Mouse (Mus musculus): ENCODE measurements at regions not wholly inside any gene's neighbourhood (a gene's known extent, or its start where the extent isn't known, plus 50 kb on each side); places are given as distances from the start of the nearest gene placed in this dataset.
A peak's percentile ranks its signal among the peaks of the same experiment; 100 is the strongest.

DNA sequence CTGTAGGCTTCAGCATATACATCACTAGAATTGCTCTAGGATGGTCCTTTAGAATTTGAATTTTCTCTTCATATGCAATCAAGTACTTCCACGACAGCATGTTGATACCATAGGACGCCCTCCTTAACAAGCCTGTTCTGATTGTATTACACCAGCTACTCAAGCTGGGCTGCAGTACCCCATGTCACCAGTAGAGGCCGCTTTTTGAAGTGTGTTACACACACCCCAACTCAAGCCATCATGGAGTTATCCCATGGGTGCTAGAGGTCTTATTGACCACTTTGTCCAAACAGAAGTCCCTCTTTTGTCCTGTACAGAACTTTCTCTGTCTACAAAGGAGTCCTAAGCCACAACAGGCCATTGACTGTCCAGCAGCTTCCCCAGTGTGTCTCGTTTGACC lies 342.6 kb upstream of the Zmiz1 start:
- Histone ChIP-seq H3K27me3 (ENCODE audit: control insufficient read depth in 1 of 2, insufficient read depth in 2 of 2, low read length in 2 of 2) (no peaks in the 10 kb centered on the region), H3K9ac (ENCODE audit: control insufficient read depth, low read depth, low read length, poor library complexity, severe bottlenecking) (no peak overlapping the region), H3K4me3 (ENCODE audit: control insufficient read depth in 1 of 2, insufficient read depth in 1 of 2, low read depth in 2 of 2, low read length in 2 of 2) (no peak overlapping the region), H3K4me1 (ENCODE audit: control insufficient read depth in 1 of 2, insufficient read depth in 2 of 2, low read length in 2 of 2) (no peaks in the 10 kb centered on the region), H3K36me3 (ENCODE audit: control insufficient read depth in 1 of 2, insufficient read depth in 2 of 2, low read length in 2 of 2) (no peaks in the 10 kb centered on the region), H3K79me2 (ENCODE audit: control insufficient read depth, insufficient read depth, low read length, poor library complexity) (no peaks in the 10 kb centered on the region), H3K27ac (ENCODE audit: control insufficient read depth, low read depth, low read length) (no peak overlapping the region), H3K9me3 (replicated peaks; ENCODE audit: insufficient read depth, low read length) (no peaks in the 10 kb centered on the region)
- peak; percentile 78 to 96 (median 82) for TF ChIP-seq CTCF (IDR thresholded peaks at IDR 0.05 in 2 of 3, conservative IDR thresholded peaks at IDR 0.05 in 1 of 3; ENCODE audit: control insufficient read depth in 1 of 3, insufficient read depth in 1 of 3, low read depth in 2 of 3, low read length in 3 of 3, poor library complexity in 1 of 3, severe bottlenecking in 1 of 3)
- peak; percentile 88 for TF ChIP-seq SMC3 (IDR thresholded peaks at IDR 0.05; ENCODE audit: low read depth, low read length)
- peak; percentile 73 for TF ChIP-seq RAD21 (IDR thresholded peaks at IDR 0.05; ENCODE audit: low read depth, low read length)
- peak; percentile 57 for TF ChIP-seq ZC3H11A (IDR thresholded peaks at IDR 0.05; ENCODE audit: low read depth, low read length)
- TF ChIP-seq ELF1 (IDR thresholded peaks at IDR 0.05; ENCODE audit: low read depth, low read length), result no peak
- no peak for TF ChIP-seq BHLHE40 (IDR thresholded peaks at IDR 0.05; ENCODE audit: borderline replicate concordance, low read depth, low read length)
- peak; percentile 57 for DNase-seq (ENCODE audit: low read depth, low spot score)

DNA sequence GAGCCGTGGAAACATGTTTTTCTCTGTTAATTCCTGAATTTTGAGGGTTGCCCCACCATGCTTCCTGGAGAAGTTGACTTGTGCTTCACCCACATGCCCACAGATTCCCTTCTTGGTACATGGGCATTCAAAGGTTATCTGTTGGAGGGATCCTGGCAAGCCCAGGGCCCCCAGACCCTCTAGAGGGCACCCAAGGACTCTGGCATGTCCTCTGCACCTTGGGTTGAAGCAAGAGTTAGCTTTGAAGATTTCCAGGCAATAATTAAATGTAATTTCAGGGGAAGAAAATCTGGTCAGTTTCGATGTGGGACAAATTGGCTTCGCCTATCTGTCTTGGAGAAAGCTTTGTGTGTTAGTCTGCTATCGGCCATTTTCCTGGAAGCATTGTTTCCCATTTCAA lies 339.0 kb upstream of the Zmiz1 start:
- TF ChIP-seq KAT2A (conservative IDR thresholded peaks at IDR 0.05; ENCODE audit: low read depth, low read length), result no peak
- no peak for TF ChIP-seq POLR2A (IDR thresholded peaks at IDR 0.05; ENCODE audit: control insufficient read depth in 1 of 2, insufficient read depth in 1 of 2, low read depth in 1 of 2, low read length in 2 of 2, poor library complexity in 1 of 2)
- no peak for TF ChIP-seq HCFC1 (IDR thresholded peaks at IDR 0.05; ENCODE audit: low read depth, low read length)
- no peak for TF ChIP-seq POLR2AphosphoS5 (IDR thresholded peaks at IDR 0.05; ENCODE audit: borderline replicate concordance, low read depth, low read length)
- TF ChIP-seq MYB (IDR thresholded peaks at IDR 0.05; ENCODE audit: low read depth, low read length), result no peak
- no peak for TF ChIP-seq UBTF (IDR thresholded peaks at IDR 0.05; ENCODE audit: borderline replicate concordance, insufficient read depth, low read depth, low read length)
- TF ChIP-seq MEF2A (IDR thresholded peaks at IDR 0.05; ENCODE audit: extremely low read depth, insufficient replicate concordance, low read depth, low read length, poor library complexity, severe bottlenecking), result no peak
- TF ChIP-seq MAX (IDR thresholded peaks at IDR 0.05; ENCODE audit: low read length), result no peak
- TF ChIP-seq USF1 (IDR thresholded peaks at IDR 0.05; ENCODE audit: low read depth, low read length), result no peak
- TF ChIP-seq ZMIZ1 (IDR thresholded peaks at IDR 0.05; ENCODE audit: low read depth, low read length), result no peak
- TF ChIP-seq USF2 (IDR thresholded peaks at IDR 0.05; ENCODE audit: borderline replicate concordance in 1 of 2, insufficient read depth in 1 of 2, low read depth in 1 of 2, low read length in 2 of 2), result no peak
- TF ChIP-seq MXI1 (IDR thresholded peaks at IDR 0.05; ENCODE audit: low read depth, low read length), result no peak
- no peak for TF ChIP-seq NELFE (IDR thresholded peaks at IDR 0.05; ENCODE audit: low read depth, low read length)
- no peak for TF ChIP-seq MAZ (IDR thresholded peaks at IDR 0.05; ENCODE audit: low read depth, low read length)
- no peak for TF ChIP-seq MAFK (IDR thresholded peaks at IDR 0.05; ENCODE audit: borderline replicate concordance, low read depth, low read length)
- no peak for TF ChIP-seq E2F4 (IDR thresholded peaks at IDR 0.05; ENCODE audit: borderline replicate concordance, low read depth, low read length)
- TF ChIP-seq EP300 (IDR thresholded peaks at IDR 0.05; ENCODE audit: low read depth in 1 of 2, low read length in 2 of 2), result no peak
- no peak for TF ChIP-seq RCOR1 (IDR thresholded peaks at IDR 0.05; ENCODE audit: low read depth, low read length)
- no peak for TF ChIP-seq TAL1 (IDR thresholded peaks at IDR 0.05; ENCODE audit: low read length)
- no peak overlapping the region for H3K27ac ChIP-seq (ENCODE audit: control insufficient read depth, low read depth, low read length)

More for the DNA sequence above, 339.0 kb upstream of the Zmiz1 start:
- Histone ChIP-seq H3K4me1 (ENCODE audit: control insufficient read depth in 1 of 2, insufficient read depth in 2 of 2, low read length in 2 of 2) (no peaks in the 10 kb centered on the region), H3K27me3 (ENCODE audit: control insufficient read depth in 1 of 2, insufficient read depth in 2 of 2, low read length in 2 of 2) (no peaks in the 10 kb centered on the region), H3K9ac (ENCODE audit: control insufficient read depth, low read depth, low read length, poor library complexity, severe bottlenecking) (no peak overlapping the region), H3K4me3 (ENCODE audit: control insufficient read depth in 1 of 2, insufficient read depth in 1 of 2, low read depth in 2 of 2, low read length in 2 of 2) (no peak overlapping the region), H3K36me3 (ENCODE audit: control insufficient read depth in 1 of 2, insufficient read depth in 2 of 2, low read length in 2 of 2) (no peaks in the 10 kb centered on the region), H3K79me2 (ENCODE audit: control insufficient read depth, insufficient read depth, low read length, poor library complexity) (no peaks in the 10 kb centered on the region), H3K9me3 (replicated peaks; ENCODE audit: insufficient read depth, low read length) (no peaks in the 10 kb centered on the region)
- no peak for DNase-seq (ENCODE audit: low read depth, low spot score)
